Mouse (Mus musculus): ENCODE data around the gene Pigq. TPM values are rescaled to one million over a fixed set of nuclear protein-coding genes. Genes with fewer than 3 reads are reported as not detected.

The Pigq gene
- polyA plus RNA-seq, 1 experiment, result 296 TPM

- H3K4me3 ChIP-seq (replicated peaks; ENCODE audit: control insufficient read depth, low read depth, low read length), result no peak overlapping the region
- TF ChIP-seq CTCF (IDR thresholded peaks at IDR 0.05; ENCODE audit: control insufficient read depth, insufficient read depth, low read length), result no peak
- no peak for TF ChIP-seq POLR2A (IDR thresholded peaks at IDR 0.05; ENCODE audit: borderline replicate concordance, control insufficient read depth, low read depth, low read length)
- H3K4me1 ChIP-seq (ENCODE audit: control insufficient read depth, insufficient read depth, low read length), result peaks cover 4% of the 10 kb centered on the region; the same call in 1 of the 2 replicates
- 0% methylated on average over 1 of the region's 1 CpGs for WGBS
- no peak overlapping the region for H3K27ac ChIP-seq (ENCODE audit: control insufficient read depth, insufficient read depth, low read depth, low read length, poor library complexity)
These were observed 30.9 kb downstream of the Pigq start for GRCm38 (mm10) chr17:25913877-25914275.

DNA sequence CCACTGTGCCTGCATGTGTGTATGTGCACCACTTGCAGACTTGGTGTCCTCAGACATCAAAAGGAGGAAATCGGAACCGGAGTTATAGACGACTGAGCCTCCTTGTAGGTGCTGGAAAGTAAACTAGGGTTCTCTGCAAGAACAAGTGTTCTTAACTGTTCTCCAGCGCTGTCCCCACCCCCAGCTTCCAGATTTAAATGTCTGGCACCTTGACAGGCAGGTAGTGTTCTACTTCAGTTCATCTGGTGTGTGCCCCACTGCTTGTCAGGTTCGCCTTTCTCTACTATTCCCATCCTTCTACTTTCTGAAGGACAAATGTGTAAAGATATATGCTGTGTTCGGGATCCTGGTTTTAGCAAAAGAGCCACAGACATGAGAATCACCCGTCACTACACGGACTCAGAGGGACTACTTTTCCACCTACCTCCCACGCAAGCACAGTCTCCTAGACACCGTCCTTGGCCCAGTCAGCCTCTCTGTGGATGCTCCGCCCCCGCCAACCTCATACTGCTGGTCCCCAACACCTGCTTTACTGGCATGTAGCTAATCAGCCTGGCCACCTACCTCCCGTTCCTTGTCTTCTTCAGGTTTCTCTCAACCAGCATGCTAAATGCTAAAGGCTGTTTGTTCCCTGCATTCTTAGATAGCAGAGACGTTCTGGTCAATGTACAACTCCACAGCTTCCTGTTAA lies 31.4 kb downstream of the Pigq start:
- H3K4me1 ChIP-seq (ENCODE audit: control insufficient read depth, insufficient read depth, low read length), result peaks cover 4% of the 10 kb centered on the region; the same call in 1 of the 2 replicates
- H3K4me3 ChIP-seq (replicated peaks; ENCODE audit: control insufficient read depth, low read depth, low read length), result no peak overlapping the region
- 68% methylated on average over 14 of the region's 14 CpGs for WGBS
- H3K27ac ChIP-seq (ENCODE audit: control insufficient read depth, insufficient read depth, low read depth, low read length, poor library complexity), result no peak overlapping the region
- TF ChIP-seq POLR2A (IDR thresholded peaks at IDR 0.05; ENCODE audit: borderline replicate concordance, control insufficient read depth, low read depth, low read length) (no peak), CTCF (IDR thresholded peaks at IDR 0.05; ENCODE audit: control insufficient read depth, insufficient read depth, low read length) (no peak)

- H3K4me1 ChIP-seq (ENCODE audit: control insufficient read depth, insufficient read depth, low read length), result peaks cover 2% of the 10 kb centered on the region; the same call in 1 of the 2 replicates
- H3K4me3 ChIP-seq (replicated peaks; ENCODE audit: control insufficient read depth, low read depth, low read length), result no peak overlapping the region
- no peak overlapping the region for H3K27ac ChIP-seq (ENCODE audit: control insufficient read depth, insufficient read depth, low read depth, low read length, poor library complexity)
- no peak for TF ChIP-seq CTCF (IDR thresholded peaks at IDR 0.05; ENCODE audit: control insufficient read depth, insufficient read depth, low read length)
- no peak for TF ChIP-seq POLR2A (IDR thresholded peaks at IDR 0.05; ENCODE audit: borderline replicate concordance, control insufficient read depth, low read depth, low read length)
- WGBS, result 71% methylated on average over 4 of the region's 4 CpGs
These were observed 32.9 kb downstream of the Pigq start for GRCm38 (mm10) chr17:25911816-25912215.

DNA sequence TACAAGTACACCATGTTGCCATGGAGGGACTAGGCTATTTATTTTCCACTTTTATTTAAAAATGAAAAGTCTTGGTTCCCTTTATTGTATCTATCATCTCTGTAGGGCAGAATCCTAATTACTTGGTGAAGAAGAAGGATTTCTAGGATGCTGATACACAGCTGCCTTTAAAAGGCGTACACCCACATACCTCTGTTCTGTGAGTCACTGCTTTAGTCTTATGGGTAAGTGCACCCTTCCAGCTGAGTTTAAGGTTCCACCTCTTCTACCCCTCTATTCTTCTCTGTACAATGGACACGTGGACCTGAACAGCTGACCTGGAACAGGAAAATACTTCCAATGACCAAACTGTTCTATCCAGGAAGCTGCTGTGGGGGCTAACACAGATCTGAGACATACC lies 37.1 kb downstream of the Pigq start:
- Histone ChIP-seq H3K27ac (ENCODE audit: control insufficient read depth, insufficient read depth, low read depth, low read length, poor library complexity) (no peak overlapping the region), H3K4me3 (replicated peaks; ENCODE audit: control insufficient read depth, low read depth, low read length) (no peak overlapping the region), H3K4me1 (ENCODE audit: control insufficient read depth, insufficient read depth, low read length) (no peaks in the 10 kb centered on the region; the same call in 1 of the 2 replicates)
- WGBS, result 82% methylated on average over 2 of the region's 2 CpGs
- TF ChIP-seq POLR2A (IDR thresholded peaks at IDR 0.05; ENCODE audit: borderline replicate concordance, control insufficient read depth, low read depth, low read length), result no peak
- no peak for TF ChIP-seq CTCF (IDR thresholded peaks at IDR 0.05; ENCODE audit: control insufficient read depth, insufficient read depth, low read length)

- TF ChIP-seq CTCF (IDR thresholded peaks at IDR 0.05; ENCODE audit: control insufficient read depth, insufficient read depth, low read length), result no peak
- TF ChIP-seq POLR2A (IDR thresholded peaks at IDR 0.05; ENCODE audit: borderline replicate concordance, control insufficient read depth, low read depth, low read length), result no peak
- no peak overlapping the region for H3K27ac ChIP-seq (ENCODE audit: control insufficient read depth, insufficient read depth, low read depth, low read length, poor library complexity)
- H3K4me1 ChIP-seq (ENCODE audit: control insufficient read depth, insufficient read depth, low read length), result no peaks in the 10 kb centered on the region; the same call in 1 of the 2 replicates
- no peak overlapping the region for H3K4me3 ChIP-seq (replicated peaks; ENCODE audit: control insufficient read depth, low read depth, low read length)
- WGBS, result 14% methylated on average over 3 of the region's 3 CpGs
These were observed 41.7 kb downstream of the Pigq start for GRCm38 (mm10) chr17:25903061-25903460.

DNA sequence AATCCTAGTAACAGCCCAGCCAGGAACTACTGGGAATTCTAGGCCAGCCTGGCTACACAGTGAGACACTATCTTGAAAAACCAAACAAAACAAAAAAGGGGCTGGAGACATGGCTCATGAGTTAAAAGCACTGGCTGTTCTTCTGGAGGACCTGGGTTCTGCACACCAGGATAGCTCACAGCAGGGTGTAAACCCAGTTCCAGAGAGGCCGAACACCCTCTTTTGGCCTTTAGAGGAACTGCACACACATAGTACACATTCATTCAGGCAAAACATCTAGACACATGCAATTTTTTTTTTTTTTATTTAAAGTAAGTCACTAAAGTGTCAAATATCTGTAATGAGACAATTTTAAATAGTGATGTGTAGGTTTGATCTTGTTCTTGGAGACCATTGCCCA lies 44.5 kb downstream of the Pigq start:
- H3K27ac ChIP-seq (ENCODE audit: control insufficient read depth, insufficient read depth, low read depth, low read length, poor library complexity), result no peak overlapping the region
- WGBS, result 89% methylated on average over 1 of the region's 1 CpGs
- no peaks in the 10 kb centered on the region; the same call in 1 of the 2 replicates for H3K4me1 ChIP-seq (ENCODE audit: control insufficient read depth, insufficient read depth, low read length)
- TF ChIP-seq CTCF (IDR thresholded peaks at IDR 0.05; ENCODE audit: control insufficient read depth, insufficient read depth, low read length), result no peak
- no peak overlapping the region for H3K4me3 ChIP-seq (replicated peaks; ENCODE audit: control insufficient read depth, low read depth, low read length)

- Histone ChIP-seq H3K4me1 (ENCODE audit: control insufficient read depth, insufficient read depth, low read length) (no peaks in the 10 kb centered on the region), H3K4me3 (replicated peaks; ENCODE audit: control insufficient read depth, low read depth, low read length) (no peak overlapping the region), H3K27ac (ENCODE audit: control insufficient read depth, insufficient read depth, low read depth, low read length, poor library complexity) (no peak overlapping the region)
- TF ChIP-seq CTCF (IDR thresholded peaks at IDR 0.05; ENCODE audit: control insufficient read depth, insufficient read depth, low read length) (no peak), POLR2A (IDR thresholded peaks at IDR 0.05; ENCODE audit: borderline replicate concordance, control insufficient read depth, low read depth, low read length) (no peak)
- WGBS, result 85% methylated on average over 12 of the region's 12 CpGs
These were observed 48.8 kb downstream of the Pigq start for GRCm38 (mm10) chr17:25895891-25896290.

- no peak overlapping the region for H3K4me3 ChIP-seq (replicated peaks; ENCODE audit: control insufficient read depth, low read depth, low read length)
- 36% methylated on average over 2 of the region's 2 CpGs for WGBS
- H3K27ac ChIP-seq (ENCODE audit: control insufficient read depth, insufficient read depth, low read depth, low read length, poor library complexity), result no peak overlapping the region
- no peaks in the 10 kb centered on the region for H3K4me1 ChIP-seq (ENCODE audit: control insufficient read depth, insufficient read depth, low read length)
- TF ChIP-seq CTCF (IDR thresholded peaks at IDR 0.05; ENCODE audit: control insufficient read depth, insufficient read depth, low read length) (no peak), POLR2A (IDR thresholded peaks at IDR 0.05; ENCODE audit: borderline replicate concordance, control insufficient read depth, low read depth, low read length) (no peak)
These were observed 49.3 kb downstream of the Pigq start for GRCm38 (mm10) chr17:25895415-25895814.
